Mouse (Mus musculus) thymus, postnatal 36 days (tissue): ENCODE results near the gene Lpar1.

Experiments used
- DNase-seq, 2 experiments: peaks; one replicate each; pipeline ENCODE4 v3.0.0; 2022; ENCODE audit warnings: mixed read lengths in 2 of 2

Gene Lpar1

DNA sequence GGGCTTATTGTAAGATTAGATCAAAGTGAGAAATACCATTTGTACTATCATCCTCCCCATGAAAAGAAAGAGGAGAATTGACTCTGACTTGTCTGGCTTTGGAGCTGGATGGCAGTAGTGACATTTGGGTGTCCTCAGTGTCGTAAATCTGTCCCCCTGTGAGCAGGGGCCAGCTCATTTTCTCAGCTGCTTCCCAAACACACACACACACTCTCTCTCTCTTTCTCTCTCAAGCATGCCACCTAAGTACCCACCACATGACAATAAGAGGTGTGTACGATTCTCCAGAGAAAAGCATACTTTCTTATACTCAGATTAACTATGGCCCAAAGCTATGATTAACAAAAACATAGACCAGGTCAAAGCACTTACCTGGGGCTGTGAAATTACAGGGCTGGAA lies 49.4 kb downstream of the Lpar1 start:
- no peak for DNase-seq

GRCm38 (mm10) chr4:58501012-58501777 lies 52.5 kb downstream of the Lpar1 start:
- no peak for DNase-seq

DNA sequence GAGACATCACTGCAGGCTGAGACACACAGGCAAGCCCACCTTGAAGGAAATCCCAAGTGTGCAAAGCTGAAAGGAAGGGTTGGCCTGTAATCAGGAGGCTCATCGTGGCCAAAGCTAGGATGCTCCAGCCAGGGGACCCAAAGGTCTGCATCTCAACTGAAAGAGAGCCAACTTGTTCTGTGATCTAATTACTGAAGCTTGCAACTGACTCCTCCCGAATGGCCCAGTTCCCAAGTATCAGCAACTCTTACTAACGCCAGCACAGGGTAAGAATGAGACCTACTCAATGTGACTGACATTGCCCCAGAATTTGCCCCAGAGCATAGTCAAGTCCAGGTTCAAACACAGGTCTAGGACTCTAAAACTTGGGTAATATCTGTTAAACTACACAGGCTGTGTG lies 53.9 kb downstream of the Lpar1 start:
- DNase-seq: no peak

DNA sequence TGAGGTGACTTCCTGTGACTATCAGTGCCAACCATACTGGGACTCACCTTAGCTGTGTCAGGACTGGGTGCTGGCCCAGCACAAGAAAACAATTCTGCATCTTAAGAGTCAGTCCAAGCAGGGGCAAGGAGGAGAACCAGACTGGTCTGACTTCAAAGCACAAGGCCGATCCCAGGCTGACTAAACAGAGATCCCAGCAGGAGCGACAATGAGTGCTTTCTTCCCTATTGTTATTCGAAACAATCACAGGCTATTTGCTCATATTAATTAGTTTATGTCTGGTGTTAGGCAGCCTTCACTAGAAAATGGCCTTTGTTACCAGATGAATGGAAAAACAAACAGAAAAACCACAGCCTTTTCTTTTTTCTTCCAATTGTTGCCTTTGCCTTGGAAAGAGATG lies 54.5 kb downstream of the Lpar1 start:
- DNase-seq: no peak

GRCm38 (mm10) chr4:58498734-58499133 lies 55.0 kb downstream of the Lpar1 start:
- no peak for DNase-seq

GRCm38 (mm10) chr4:58497284-58497683 lies 56.4 kb downstream of the Lpar1 start:
- no peak for DNase-seq

- DNase-seq: no peak
These were observed 57.0 kb downstream of the Lpar1 start for GRCm38 (mm10) chr4:58496743-58497142.

DNA sequence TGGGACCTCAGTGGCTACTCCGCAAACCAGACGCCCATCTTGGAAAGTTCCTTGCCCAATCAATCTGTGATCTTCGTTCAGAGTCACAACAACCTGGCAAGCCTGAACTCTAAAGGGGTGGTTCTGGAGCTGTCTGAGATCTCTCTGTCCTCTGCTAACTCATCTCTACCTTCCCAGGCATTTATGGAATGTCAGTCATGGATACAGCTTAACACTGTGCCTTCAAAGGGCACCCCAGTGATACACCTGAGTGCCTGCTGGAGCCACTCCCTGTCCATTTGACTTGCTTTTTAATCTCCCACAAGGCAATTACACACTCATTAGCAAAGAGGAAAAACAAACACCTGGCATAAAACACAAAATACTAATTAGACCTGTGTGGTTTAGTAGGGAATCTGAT lies 62.0 kb downstream of the Lpar1 start:
- DNase-seq: no peak

DNA sequence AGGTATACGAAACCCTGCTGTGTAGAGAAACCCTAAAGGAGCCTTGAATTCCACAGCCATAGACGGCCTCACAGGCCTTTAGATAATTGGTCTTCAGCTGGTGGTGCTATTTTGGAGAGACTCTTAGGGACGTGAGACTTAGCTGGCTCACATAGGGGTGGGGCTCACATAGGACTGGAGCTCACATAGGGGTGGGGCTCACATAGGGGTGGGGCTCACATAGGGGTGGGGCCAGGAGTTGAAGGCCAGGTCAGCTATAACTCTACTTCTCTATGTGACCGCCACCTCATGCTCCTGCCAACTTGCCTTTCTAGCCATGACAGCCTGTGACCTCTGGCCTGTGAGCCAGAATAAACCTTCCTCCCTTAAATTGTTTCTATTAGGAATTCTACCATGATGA lies 63.3 kb downstream of the Lpar1 start:
- no peak for DNase-seq

GRCm38 (mm10) chr4:58478564-58478963 lies 75.1 kb downstream of the Lpar1 start:
- DNase-seq: no peak

DNA sequence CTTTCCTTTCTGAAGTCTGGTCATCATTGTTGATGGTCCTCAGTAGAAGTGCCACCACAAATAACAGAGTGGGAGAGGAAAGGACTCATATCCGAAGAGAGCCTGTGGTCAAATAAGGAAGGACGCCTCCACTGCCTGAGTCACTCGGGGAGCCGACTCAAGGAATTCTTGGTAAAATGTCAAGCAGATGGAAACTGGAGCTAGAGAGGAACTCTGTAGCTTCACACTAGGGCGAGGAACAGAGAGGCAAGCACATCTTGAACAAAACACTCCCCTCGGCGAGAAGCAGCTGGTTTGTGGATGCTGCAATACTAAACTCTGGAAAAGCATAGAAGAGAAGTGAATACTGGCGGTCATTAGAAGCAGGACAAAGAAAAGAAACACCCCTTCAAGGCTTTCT lies 76.0 kb downstream of the Lpar1 start:
- DNase-seq: no peak

- no peak for DNase-seq
These were observed 82.3 kb downstream of the Lpar1 start for GRCm38 (mm10) chr4:58471203-58471910.

DNA sequence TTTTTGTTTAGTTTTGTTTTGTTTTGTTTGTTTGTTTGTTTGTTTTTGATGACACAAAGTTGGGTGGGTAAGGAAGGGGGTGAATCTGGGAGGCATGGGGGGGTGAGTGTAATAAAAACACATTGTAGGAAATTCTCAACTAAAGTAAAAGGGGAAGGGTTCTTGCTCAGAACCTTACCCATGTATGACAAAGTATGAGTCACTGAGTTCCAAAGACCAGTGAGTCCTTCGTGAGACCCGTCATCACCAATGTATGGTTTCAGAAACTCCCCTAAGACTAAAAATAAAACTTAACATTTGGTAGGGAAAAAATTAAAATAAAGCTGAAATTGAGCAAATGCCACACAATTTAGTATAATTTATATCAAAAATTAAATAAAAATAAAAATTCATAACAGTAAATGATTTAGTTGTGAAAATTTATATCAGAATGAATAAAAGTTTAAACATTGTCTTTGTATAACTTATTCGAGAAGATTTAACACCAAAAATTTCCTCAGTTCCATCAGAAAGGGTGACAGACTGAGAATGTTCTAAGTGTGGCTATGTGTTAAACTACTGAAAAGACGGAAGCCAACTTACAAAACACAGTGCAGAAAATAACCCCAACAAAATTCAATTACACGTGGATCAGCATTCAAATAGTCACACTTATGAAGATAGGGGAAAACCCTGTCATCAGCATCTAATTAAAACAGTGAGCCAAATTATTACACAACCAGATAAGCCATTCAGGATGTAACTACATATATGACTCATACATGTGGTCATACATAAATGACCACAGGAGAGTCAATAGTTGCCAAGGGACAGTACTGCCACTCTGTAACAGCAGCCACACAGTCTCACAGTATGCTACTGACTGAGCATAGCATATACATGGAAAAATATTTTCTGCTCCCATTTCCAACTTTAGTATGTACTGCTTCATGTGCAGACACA lies 83.8 kb downstream of the Lpar1 start:
- DNase-seq: no peak

GRCm38 (mm10) chr4:58469035-58469434 lies 84.7 kb downstream of the Lpar1 start:
- no peak for DNase-seq

DNA sequence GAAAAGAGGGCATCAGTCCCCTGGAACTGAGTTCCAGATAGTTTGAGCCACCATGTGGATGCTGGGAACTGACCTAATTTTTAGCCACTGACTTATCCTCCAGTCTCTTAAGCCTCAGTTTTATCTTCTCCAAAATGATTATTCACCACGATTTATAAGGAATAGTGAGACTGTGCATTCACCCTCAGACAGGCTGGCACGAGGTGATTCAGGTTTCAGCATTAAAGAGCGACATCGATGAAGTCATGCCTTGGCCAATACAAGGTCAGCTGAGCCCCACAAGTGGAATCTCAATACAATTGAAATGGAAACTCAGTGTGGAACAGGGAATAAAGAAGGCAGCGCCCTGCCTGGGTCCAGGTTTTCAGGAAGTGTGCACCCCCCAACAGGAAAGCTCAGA lies 88.1 kb downstream of the Lpar1 start:
- no peak for DNase-seq

DNA sequence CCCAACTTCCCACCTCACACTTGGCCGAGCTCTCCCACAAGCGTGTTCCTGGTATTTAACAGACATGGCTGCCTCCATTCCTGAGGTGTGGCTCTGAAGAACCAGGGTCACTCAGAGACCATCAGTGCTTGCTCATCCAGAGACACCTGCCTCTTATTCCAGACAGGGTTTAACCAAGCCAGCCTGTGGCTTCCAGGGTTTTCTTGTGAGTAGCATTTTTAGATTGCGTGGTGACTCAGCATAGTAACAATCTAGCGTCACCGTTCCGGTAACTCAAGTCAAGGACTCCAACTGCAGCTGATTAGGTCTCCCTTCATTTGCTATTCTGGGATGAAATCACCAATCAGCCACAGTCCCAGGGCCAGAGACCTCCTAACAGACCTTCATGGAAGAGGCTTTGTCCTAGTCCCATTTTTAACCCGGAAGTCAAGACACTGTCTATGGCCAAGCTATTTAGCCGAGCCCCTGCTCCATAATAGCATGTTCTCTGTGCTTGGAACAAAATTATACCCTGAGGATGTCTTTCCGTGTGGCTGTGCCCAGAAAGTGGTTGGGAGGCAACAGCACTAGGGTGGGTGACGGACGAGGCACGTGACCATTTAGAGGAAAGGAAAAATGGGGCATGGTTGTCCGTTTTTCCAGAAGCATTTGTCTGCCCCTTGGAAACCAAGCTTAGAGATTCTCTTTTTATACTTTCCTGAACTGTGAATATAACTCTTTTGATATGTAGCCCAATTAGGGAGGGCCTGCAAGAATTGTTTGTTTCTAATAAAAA lies 89.1 kb downstream of the Lpar1 start:
- no peak for DNase-seq

- DNase-seq: no peak
These were observed 90.7 kb downstream of the Lpar1 start for GRCm38 (mm10) chr4:58462990-58463389.

- no peak for DNase-seq
These were observed 91.1 kb downstream of the Lpar1 start for GRCm38 (mm10) chr4:58462586-58462985.

DNA sequence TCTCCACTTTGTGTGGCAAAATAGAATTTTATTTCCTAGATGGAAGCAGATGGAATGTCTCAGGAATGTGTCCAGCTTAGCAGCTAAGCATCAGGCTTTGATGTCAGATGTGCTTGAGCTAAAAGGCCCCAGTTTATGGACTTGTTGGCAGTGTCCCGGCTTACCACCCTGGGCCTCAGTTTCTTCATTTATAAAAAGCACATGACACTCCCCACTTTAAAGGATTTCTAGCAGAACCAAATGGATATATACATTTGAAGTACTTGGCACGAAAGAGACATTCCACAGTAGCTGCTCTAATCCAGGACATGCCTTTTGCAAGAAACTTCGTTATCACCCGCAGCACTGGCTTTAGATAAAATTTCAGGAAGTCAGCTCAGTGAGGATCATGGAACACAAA lies 100.4 kb downstream of the Lpar1 start:
- DNase-seq: no peak

DNA sequence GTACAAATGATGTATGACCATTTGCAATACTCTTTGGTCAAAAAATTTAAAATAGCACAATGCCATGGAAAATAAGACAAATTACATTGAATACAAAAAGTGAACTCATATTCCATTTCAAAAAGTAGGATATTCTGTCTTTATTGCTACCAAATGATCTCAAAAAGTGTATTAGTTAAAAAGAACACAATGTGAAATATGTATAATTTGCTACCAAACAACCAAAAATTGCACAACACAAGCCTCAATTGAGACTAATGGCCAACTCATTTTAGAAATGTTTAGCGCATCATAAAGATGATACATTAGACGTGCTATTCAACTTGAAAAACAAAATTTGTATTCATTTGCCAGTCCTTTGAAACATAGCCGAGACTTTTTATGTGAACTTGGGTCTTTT lies 104.9 kb downstream of the Lpar1 start:
- no peak for DNase-seq

DNA sequence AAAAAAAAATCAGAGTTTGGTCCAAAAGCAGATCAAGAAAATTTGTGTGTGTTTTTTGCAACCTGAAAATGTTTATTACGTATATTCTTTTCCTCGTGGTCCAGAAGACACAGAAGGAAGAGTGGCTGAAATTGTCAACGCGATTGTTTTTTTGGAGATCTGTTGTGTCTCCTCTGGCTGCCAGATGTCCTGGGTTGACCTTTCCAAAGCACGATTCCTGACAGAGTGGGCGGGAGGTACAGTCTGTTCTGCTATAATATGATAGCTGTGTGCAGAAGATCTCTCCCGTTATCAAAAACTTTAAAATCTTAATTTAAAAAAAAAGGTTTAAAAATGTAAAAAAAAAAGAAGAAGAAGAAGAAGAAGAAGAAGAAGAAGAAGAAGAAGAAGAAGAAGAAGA lies 105.9 kb downstream of the Lpar1 start:
- DNase-seq: no peak

DNA sequence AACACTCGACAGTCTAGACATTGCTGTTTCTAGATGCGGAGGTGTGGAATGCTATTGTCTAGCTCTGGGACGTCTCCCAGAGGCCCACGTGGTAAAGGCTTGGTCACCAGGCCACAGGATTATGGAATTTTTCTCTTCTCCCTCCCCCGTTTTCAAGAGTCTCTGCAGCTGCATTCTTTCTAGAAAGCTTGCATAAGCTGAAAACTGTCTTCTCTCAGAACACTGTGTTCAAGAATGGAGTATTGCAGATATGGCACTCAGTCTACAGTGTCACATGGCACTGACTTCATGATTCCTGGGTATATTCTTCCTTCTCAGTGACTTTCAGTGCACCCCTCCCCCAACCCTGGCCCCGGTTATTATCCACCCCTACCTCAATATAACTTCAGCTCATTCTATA lies 107.9 kb downstream of the Lpar1 start:
- DNase-seq: no peak

DNA sequence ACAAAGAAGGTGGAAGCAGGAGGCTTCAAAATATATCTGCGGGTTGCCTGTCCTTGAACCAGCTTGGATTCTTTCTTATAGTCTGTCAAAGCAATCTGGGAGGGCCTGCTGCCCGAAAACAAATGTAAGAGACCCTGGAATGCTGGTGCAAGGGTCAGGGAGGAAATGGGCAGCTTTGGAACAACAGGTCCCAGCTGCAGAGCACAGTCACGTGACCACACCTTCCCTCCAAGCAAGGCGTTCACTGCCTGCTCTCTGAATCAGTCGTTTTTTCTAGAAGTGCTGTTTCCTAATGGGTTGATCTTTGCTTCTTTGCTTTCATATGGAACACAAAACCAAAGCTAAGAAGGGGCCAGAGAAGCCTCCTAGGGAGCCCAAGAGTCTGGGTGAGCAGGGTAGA lies 111.4 kb downstream of the Lpar1 start:
- no peak for DNase-seq
